Mouse (Mus musculus) telencephalon, adult 2 months (tissue): Measurements from ENCODE around the gene Hoxa10.

ENCODE experiments used
- DNase-seq: peaks from one replicate; pipeline ENCODE4 v3.0.0-alpha.2; 2011; ENCODE audit warnings: low read depth, low spot score

The Hoxa10 gene

GRCm38 (mm10) chr6:52240389-52241000 is at the start of gene Hoxa10:
Hoxa10 (minus strand) TSS chr6:52240854.
- DNase-seq, result no peak

- DNase-seq, result no peak
Observed at GRCm38 (mm10) chr6:52290186-52290585, 49.5 kb upstream of the Hoxa10 start.

- DNase-seq, result no peak
Observed at GRCm38 (mm10) chr6:52283896-52284295, 43.2 kb upstream of the Hoxa10 start.

GRCm38 (mm10) chr6:52281084-52281483 is 40.4 kb upstream of the Hoxa10 start:
- DNase-seq, result no peak

GRCm38 (mm10) chr6:52276920-52277319 is 36.3 kb upstream of the Hoxa10 start:
- DNase-seq, result no peak

GRCm38 (mm10) chr6:52276382-52276781 is 35.7 kb upstream of the Hoxa10 start:
- DNase-seq, result no peak

GRCm38 (mm10) chr6:52275563-52276280 is 35.1 kb upstream of the Hoxa10 start:
- no peak for DNase-seq

- no peak for DNase-seq
Observed at GRCm38 (mm10) chr6:52274576-52274975, 33.9 kb upstream of the Hoxa10 start.

GRCm38 (mm10) chr6:52273656-52274280 is 33.1 kb upstream of the Hoxa10 start:
- no peak for DNase-seq

GRCm38 (mm10) chr6:52272766-52273655 is 32.4 kb upstream of the Hoxa10 start:
- DNase-seq, result no peak

GRCm38 (mm10) chr6:52270494-52271480 is 30.1 kb upstream of the Hoxa10 start:
- peak; percentile 17 for DNase-seq

GRCm38 (mm10) chr6:52268756-52269155 is 28.1 kb upstream of the Hoxa10 start:
- DNase-seq, result no peak

- DNase-seq, result no peak
Observed at GRCm38 (mm10) chr6:52268341-52268740, 27.7 kb upstream of the Hoxa10 start.

GRCm38 (mm10) chr6:52267691-52268090 is 27.0 kb upstream of the Hoxa10 start:
- DNase-seq, result no peak

GRCm38 (mm10) chr6:52267221-52267620 is 26.6 kb upstream of the Hoxa10 start:
- no peak for DNase-seq

- DNase-seq, result no peak
Observed at GRCm38 (mm10) chr6:52266666-52266985, 26.0 kb upstream of the Hoxa10 start.

- no peak for DNase-seq
Observed at GRCm38 (mm10) chr6:52265913-52266665, 25.4 kb upstream of the Hoxa10 start.

- no peak for DNase-seq
Observed at GRCm38 (mm10) chr6:52265306-52265912, 24.8 kb upstream of the Hoxa10 start.

GRCm38 (mm10) chr6:52264106-52264790 is 23.6 kb upstream of the Hoxa10 start:
- no peak for DNase-seq
